Mouse (Mus musculus): ENCODE measurements around the gene Nek3. TPM values are rescaled to one million over a fixed set of nuclear protein-coding genes. Genes with fewer than 3 reads are reported as not detected.
"Not testable (repeated sequence)": the region's sequence is repeated elsewhere in the genome, so short reads cannot be mapped to it uniquely, and the experiment has no call there.

Gene Nek3
- total and polyA plus RNA-seq, 2 experiments from 2014 or later, result 5.9 to 7.1 TPM

- Histone ChIP-seq H3K9ac (no peak overlapping the region), H3K36me3 (ENCODE audit: insufficient read depth) (peaks cover 8% of the 10 kb centered on the region), H3K4me3 (ENCODE audit: low read depth, low read length) (no peak overlapping the region), H3K4me2 (ENCODE audit: low read depth) (no peak overlapping the region), H3K27me3 (ENCODE audit: insufficient read depth, low read length) (no peaks in the 10 kb centered on the region), H3K4me1 (ENCODE audit: insufficient read depth) (no peaks in the 10 kb centered on the region), H3K9me3 (ENCODE audit: low read length) (no peaks in the 10 kb centered on the region), H3K27ac (ENCODE audit: low read depth, low read length) (no peak overlapping the region)
- 81% methylated on average over 1 of the region's 1 CpGs for WGBS
- ATAC-seq, result no peak
- TF ChIP-seq CTCF (IDR thresholded peaks at IDR 0.05; ENCODE audit: low read depth), result no peak
- DNase-seq, result no peak
These were observed 22.3 kb downstream of the Nek3 start for GRCm38 (mm10) chr8:22143764-22144491.

DNA sequence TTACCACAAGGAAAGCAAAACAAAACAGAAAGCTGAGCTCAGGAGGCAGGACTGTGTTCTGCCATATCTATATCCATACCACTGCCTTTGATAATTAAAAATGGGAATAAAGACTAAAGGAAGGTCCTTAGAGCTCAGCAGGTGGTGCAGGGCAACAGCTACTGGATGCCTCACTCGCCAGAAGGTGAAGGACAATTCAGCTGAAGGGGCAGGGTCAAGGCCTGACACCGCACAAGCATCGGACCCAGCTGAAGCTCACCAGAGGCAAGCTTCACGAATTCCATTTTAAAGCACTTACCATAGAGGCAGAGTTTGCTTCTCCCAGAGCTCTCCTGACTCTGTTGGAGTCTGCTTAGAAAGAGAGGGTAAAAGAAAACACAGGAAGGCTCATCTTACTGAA is 23.6 kb downstream of the Nek3 start:
- H3K27ac ChIP-seq (ENCODE audit: low read depth, low read length), result no peak overlapping the region
- ATAC-seq, result no peak
- no peaks in the 10 kb centered on the region for H3K27me3 ChIP-seq (ENCODE audit: insufficient read depth, low read length)
- WGBS, result 81% methylated on average over 4 of the region's 4 CpGs
- H3K4me2 ChIP-seq (ENCODE audit: low read depth), result no peak overlapping the region
- H3K4me1 ChIP-seq (ENCODE audit: insufficient read depth), result no peaks in the 10 kb centered on the region
- H3K4me3 ChIP-seq (ENCODE audit: low read depth, low read length), result no peak overlapping the region
- H3K9ac ChIP-seq, result no peak overlapping the region
- no peaks in the 10 kb centered on the region for H3K9me3 ChIP-seq (ENCODE audit: low read length)
- TF ChIP-seq CTCF (IDR thresholded peaks at IDR 0.05; ENCODE audit: low read depth), result no peak
- no peak for DNase-seq
- H3K36me3 ChIP-seq (ENCODE audit: insufficient read depth), result peaks cover 8% of the 10 kb centered on the region

DNA sequence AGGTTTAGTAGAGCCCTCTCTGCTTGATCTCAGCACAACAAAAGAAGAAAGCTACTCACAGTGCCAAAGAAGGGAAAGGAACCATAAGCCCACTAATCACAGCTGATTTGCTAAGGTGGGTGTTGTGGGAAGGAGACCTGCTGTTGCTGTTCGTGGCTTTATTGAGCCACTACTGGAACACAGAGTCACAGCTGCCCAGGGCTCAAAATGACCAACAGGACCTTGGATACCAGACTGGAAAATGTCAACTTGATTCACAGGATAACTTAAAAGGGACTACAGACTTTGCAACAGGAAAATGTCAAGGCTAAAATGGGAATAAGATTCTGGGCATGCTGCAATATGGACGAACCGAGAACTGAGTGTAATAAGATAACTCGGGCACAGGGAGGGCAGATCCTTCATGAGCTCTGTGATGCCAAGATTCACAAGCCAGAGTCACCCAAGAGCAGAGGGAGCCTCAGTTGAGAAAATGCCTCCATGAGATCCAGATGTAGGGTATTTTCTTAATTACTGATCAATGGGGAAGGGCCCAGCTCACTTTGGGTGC is 24.3 kb downstream of the Nek3 start:
- Histone ChIP-seq H3K27ac (ENCODE audit: low read depth, low read length) (no peak overlapping the region), H3K9me3 (ENCODE audit: low read length) (no peaks in the 10 kb centered on the region), H3K4me2 (ENCODE audit: low read depth) (no peak overlapping the region), H3K36me3 (ENCODE audit: insufficient read depth) (peaks cover 8% of the 10 kb centered on the region), H3K9ac (no peak overlapping the region), H3K4me1 (ENCODE audit: insufficient read depth) (no peaks in the 10 kb centered on the region), H3K27me3 (ENCODE audit: insufficient read depth, low read length) (no peaks in the 10 kb centered on the region), H3K4me3 (ENCODE audit: low read depth, low read length) (no peak overlapping the region)
- WGBS, result 86% methylated on average over 4 of the region's 4 CpGs
- TF ChIP-seq CTCF (IDR thresholded peaks at IDR 0.05; ENCODE audit: low read depth), result no peak
- ATAC-seq (no peak), DNase-seq (no peak)

GRCm38 (mm10) chr8:22136462-22136861 is 29.8 kb downstream of the Nek3 start:
- not testable (repeated sequence) for H3K4me2 ChIP-seq (ENCODE audit: low read depth); H3K9ac ChIP-seq; H3K27me3 ChIP-seq (ENCODE audit: insufficient read depth, low read length); H3K4me1 ChIP-seq (ENCODE audit: insufficient read depth); H3K27ac ChIP-seq (ENCODE audit: low read depth, low read length); DNase-seq; H3K36me3 ChIP-seq (ENCODE audit: insufficient read depth); H3K9me3 ChIP-seq (ENCODE audit: low read length); H3K4me3 ChIP-seq (ENCODE audit: low read depth, low read length)
- 74% methylated on average over 9 of the region's 9 CpGs for WGBS
- ATAC-seq, result peak; percentile 56

DNA sequence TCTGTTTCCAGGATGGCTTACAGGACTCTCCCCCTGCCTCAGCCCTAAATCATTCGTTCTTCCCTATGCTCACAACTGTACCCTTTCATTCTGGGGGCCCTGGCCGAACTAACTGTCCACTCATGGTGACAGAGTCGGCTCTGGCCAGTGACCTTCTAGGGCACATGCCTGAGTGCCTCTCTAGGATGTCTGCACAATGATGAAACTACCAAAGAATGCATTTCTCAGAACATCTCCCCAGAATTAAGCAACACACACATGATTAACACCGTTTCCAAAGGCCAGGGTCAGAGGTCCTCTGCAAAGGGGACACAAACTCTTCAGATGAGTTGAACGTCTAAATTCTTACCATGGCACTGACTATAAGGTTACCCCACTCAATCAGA is 31.5 kb downstream of the Nek3 start:
- Histone ChIP-seq H3K36me3 (ENCODE audit: insufficient read depth) (no peaks in the 10 kb centered on the region), H3K4me1 (ENCODE audit: insufficient read depth) (no peaks in the 10 kb centered on the region), H3K9ac (no peak overlapping the region), H3K27ac (ENCODE audit: low read depth, low read length) (no peak overlapping the region), H3K9me3 (ENCODE audit: low read length) (no peaks in the 10 kb centered on the region), H3K4me3 (ENCODE audit: low read depth, low read length) (no peak overlapping the region), H3K4me2 (ENCODE audit: low read depth) (no peak overlapping the region), H3K27me3 (ENCODE audit: insufficient read depth, low read length) (no peaks in the 10 kb centered on the region)
- no peak for TF ChIP-seq CTCF (IDR thresholded peaks at IDR 0.05; ENCODE audit: low read depth)
- WGBS, result 88% methylated on average over 5 of the region's 5 CpGs
- no peak for DNase-seq
- ATAC-seq, result no peak

DNA sequence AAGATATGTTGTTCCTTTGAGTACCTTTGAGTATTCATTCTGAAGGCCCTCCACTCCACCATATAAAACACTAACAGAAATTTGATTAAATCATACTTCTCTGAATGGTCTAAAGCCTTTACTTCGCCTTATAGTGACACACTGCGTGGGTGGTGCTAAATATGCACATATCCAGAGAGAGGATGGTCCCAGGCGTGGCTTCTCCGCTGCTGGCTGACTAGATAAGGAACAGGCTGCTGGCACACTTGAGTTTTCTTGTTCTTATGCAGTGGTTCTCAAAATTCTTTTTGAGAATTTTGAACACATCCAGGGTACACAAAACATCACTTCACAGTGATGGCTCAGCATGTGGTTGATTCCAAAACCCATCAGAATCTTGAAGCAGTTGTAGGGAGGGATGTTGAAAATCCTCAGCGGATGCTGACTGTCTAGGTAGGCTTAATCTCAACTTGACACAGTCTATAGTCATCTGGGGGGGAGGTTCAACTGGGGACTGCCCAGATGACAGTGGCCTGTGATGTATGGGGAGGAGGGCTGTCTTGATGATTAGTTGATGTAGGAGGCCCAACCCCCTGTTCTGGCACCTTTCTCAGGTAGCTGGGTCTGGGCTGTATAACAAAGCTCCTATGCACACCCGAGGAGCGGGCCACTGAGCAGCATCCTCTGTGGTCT is 32.0 kb downstream of the Nek3 start:
- no peak overlapping the region for H3K4me2 ChIP-seq (ENCODE audit: low read depth)
- H3K27ac ChIP-seq (ENCODE audit: low read depth, low read length), result no peak overlapping the region
- no peak for TF ChIP-seq CTCF (IDR thresholded peaks at IDR 0.05; ENCODE audit: low read depth)
- H3K4me3 ChIP-seq (ENCODE audit: low read depth, low read length), result no peak overlapping the region
- DNase-seq (no peak), ATAC-seq (no peak)
- H3K4me1 ChIP-seq (ENCODE audit: insufficient read depth), result no peaks in the 10 kb centered on the region
- WGBS, result 93% methylated on average over 7 of the region's 7 CpGs
- no peak overlapping the region for H3K9ac ChIP-seq
- H3K27me3 ChIP-seq (ENCODE audit: insufficient read depth, low read length), result no peaks in the 10 kb centered on the region
- no peaks in the 10 kb centered on the region; the same call in 1 of the 2 replicates for H3K36me3 ChIP-seq (ENCODE audit: insufficient read depth)
- no peaks in the 10 kb centered on the region for H3K9me3 ChIP-seq (ENCODE audit: low read length)

GRCm38 (mm10) chr8:22132062-22132461 is 34.2 kb downstream of the Nek3 start:
- WGBS, result 91% methylated on average over 12 of the region's 12 CpGs
- no peaks in the 10 kb centered on the region for H3K4me1 ChIP-seq (ENCODE audit: insufficient read depth)
- H3K36me3 ChIP-seq (ENCODE audit: insufficient read depth), result peaks cover 19% of the 10 kb centered on the region
- H3K9me3 ChIP-seq (ENCODE audit: low read length), result no peaks in the 10 kb centered on the region
- ATAC-seq (no peak), DNase-seq (no peak)
- no peak overlapping the region for H3K27ac ChIP-seq (ENCODE audit: low read depth, low read length)
- no peak overlapping the region for H3K4me2 ChIP-seq (ENCODE audit: low read depth)
- no peaks in the 10 kb centered on the region for H3K27me3 ChIP-seq (ENCODE audit: insufficient read depth, low read length)
- H3K4me3 ChIP-seq (ENCODE audit: low read depth, low read length), result no peak overlapping the region
- TF ChIP-seq CTCF (IDR thresholded peaks at IDR 0.05; ENCODE audit: low read depth), result no peak
- no peak overlapping the region for H3K9ac ChIP-seq

Data from forebrain, postnatal 0 days (tissue).